Mouse (Mus musculus) C2C12 (cell line): ENCODE data around the gene Lrp6. TPM values are rescaled to one million over a fixed set of nuclear protein-coding genes. Genes with fewer than 3 reads are reported as not detected.

ENCODE experiments used
- H3K27me3 ChIP-seq: one replicate; pipeline ENCODE4 v1.6.1; 2011; ENCODE audit not compliant: control insufficient read depth, insufficient read depth, insufficient read length
- H3K36me3 ChIP-seq: one replicate; pipeline ENCODE4 v1.6.1; 2011; ENCODE audit not compliant: control insufficient read depth, insufficient read depth
- H3K4me3 ChIP-seq: one replicate; pipeline ENCODE4 v1.5.1; 2011; ENCODE audit warnings: mild to moderate bottlenecking, control low read depth; ENCODE audit not compliant: poor library complexity, insufficient read depth, severe bottlenecking
- H3K79me2 ChIP-seq: one replicate; pipeline ENCODE4 v1.6.1; 2011; ENCODE audit not compliant: control insufficient read depth, insufficient read depth
- H3K79me3 ChIP-seq: one replicate; pipeline ENCODE4 v1.6.1; 2011; ENCODE audit warnings: low read depth, control low read depth
- H3ac ChIP-seq: one replicate; pipeline ENCODE3; 2011; ENCODE audit warnings: low read depth; ENCODE audit not compliant: control insufficient read depth, insufficient read length
- CEBPB ChIP-seq: IDR thresholded peaks from one replicate; pipeline ENCODE4 v1.6.1; 2011; ENCODE audit warnings: low read depth, mild to moderate bottlenecking, control low read depth, moderate library complexity
- CTCF ChIP-seq: IDR thresholded peaks from one replicate; pipeline ENCODE4 v1.5.1; 2011; ENCODE audit not compliant: control insufficient read depth, insufficient read depth, insufficient read length
- FOSL1 ChIP-seq: IDR thresholded peaks from one replicate; pipeline ENCODE4 v1.8.0; 2011; ENCODE audit warnings: mild to moderate bottlenecking, low read length; ENCODE audit not compliant: poor library complexity, insufficient read depth, severe bottlenecking
- MAX ChIP-seq: IDR thresholded peaks from one replicate; pipeline ENCODE4 v1.6.1; 2011; ENCODE audit warnings: mild to moderate bottlenecking, control low read depth
- MYOD1 ChIP-seq: IDR thresholded peaks from one replicate; pipeline ENCODE4 v1.6.1; 2011; ENCODE audit warnings: low read depth; ENCODE audit not compliant: control insufficient read depth, insufficient read length
- MYOG ChIP-seq: IDR thresholded peaks from one replicate; pipeline ENCODE4 v1.6.1; 2011; ENCODE audit not compliant: control insufficient read depth, insufficient read length; ENCODE audit errors: extremely low read depth
- USF1 ChIP-seq: IDR thresholded peaks from one replicate; pipeline ENCODE4 v1.6.1; 2011; ENCODE audit warnings: low read depth, mild to moderate bottlenecking, control low read depth, moderate library complexity
- polyA plus RNA-seq: library from polyadenylated mRNA; unstranded; fragments of >200 nt; fragmentation: generic; extraction: Trizol; gene quantifications from one replicate; pipeline ENCODE4 v1.2.1, GENCODE M21; 2012; ENCODE audit warnings: missing spikeins

Lrp6 gene
- polyA plus RNA-seq, 1 experiment = 5.9 TPM

GRCm38 (mm10) chr6:134450661-134451119 is 116.1 kb downstream of the Lrp6 start:
- Histone ChIP-seq H3ac (no peak overlapping the region), H3K79me3 (no peaks in the 10 kb centered on the region), H3K27me3 (no peaks in the 10 kb centered on the region), H3K36me3 (peaks cover 22% of the 10 kb centered on the region), H3K4me3 (no peak overlapping the region), H3K79me2 (no peaks in the 10 kb centered on the region)
- TF ChIP-seq USF1 (no peak), CEBPB (no peak), MAX (no peak), FOSL1 (no peak), CTCF (no peak), MYOD1 (no peak), MYOG (no peak)

- TF ChIP-seq MAX = no peak
- no peak for TF ChIP-seq FOSL1
- Histone ChIP-seq H3K4me3 (no peak overlapping the region), H3K79me2 (no peaks in the 10 kb centered on the region), H3ac (no peak overlapping the region), H3K36me3 (peaks cover 22% of the 10 kb centered on the region), H3K27me3 (no peaks in the 10 kb centered on the region), H3K79me3 (no peaks in the 10 kb centered on the region)
Observed at GRCm38 (mm10) chr6:134449958-134450357, 116.8 kb downstream of the Lrp6 start.

GRCm38 (mm10) chr6:134448451-134448850 is 118.3 kb downstream of the Lrp6 start:
- no peak for TF ChIP-seq CEBPB
- TF ChIP-seq FOSL1 = no peak
- TF ChIP-seq MAX = no peak
- TF ChIP-seq CTCF = no peak
- no peak for TF ChIP-seq USF1
- TF ChIP-seq MYOG = no peak
- no peak for TF ChIP-seq MYOD1
- H3ac ChIP-seq = no peak overlapping the region
- no peak overlapping the region for H3K4me3 ChIP-seq
- H3K27me3 ChIP-seq = no peaks in the 10 kb centered on the region
- no peaks in the 10 kb centered on the region for H3K79me3 ChIP-seq
- peaks cover 22% of the 10 kb centered on the region for H3K36me3 ChIP-seq
- no peaks in the 10 kb centered on the region for H3K79me2 ChIP-seq

- H3ac ChIP-seq = no peak overlapping the region
- no peaks in the 10 kb centered on the region for H3K36me3 ChIP-seq
- TF ChIP-seq MAX = no peak
- TF ChIP-seq USF1 = no peak
- no peak for TF ChIP-seq MYOD1
- no peak for TF ChIP-seq CTCF
- TF ChIP-seq CEBPB = no peak
- TF ChIP-seq MYOG = no peak
- no peak for TF ChIP-seq FOSL1
- H3K4me3 ChIP-seq = no peak overlapping the region
- H3K79me3 ChIP-seq = no peaks in the 10 kb centered on the region
- H3K79me2 ChIP-seq = no peaks in the 10 kb centered on the region
- no peaks in the 10 kb centered on the region for H3K27me3 ChIP-seq
Observed at GRCm38 (mm10) chr6:134443925-134444324, 122.8 kb downstream of the Lrp6 start.

GRCm38 (mm10) chr6:134443198-134443904 is 123.4 kb downstream of the Lrp6 start:
- no peak overlapping the region for H3K4me3 ChIP-seq
- H3K79me2 ChIP-seq = no peaks in the 10 kb centered on the region
- H3ac ChIP-seq = no peak overlapping the region
- H3K79me3 ChIP-seq = no peaks in the 10 kb centered on the region
- no peaks in the 10 kb centered on the region for H3K27me3 ChIP-seq
- no peaks in the 10 kb centered on the region for H3K36me3 ChIP-seq
- TF ChIP-seq MAX = no peak
- TF ChIP-seq USF1 = no peak
- TF ChIP-seq MYOG = no peak
- no peak for TF ChIP-seq CEBPB
- TF ChIP-seq FOSL1 = no peak
- no peak for TF ChIP-seq MYOD1

GRCm38 (mm10) chr6:134442219-134442618 is 124.5 kb downstream of the Lrp6 start:
- Histone ChIP-seq H3ac (no peak overlapping the region), H3K36me3 (no peaks in the 10 kb centered on the region), H3K79me2 (no peaks in the 10 kb centered on the region), H3K79me3 (no peaks in the 10 kb centered on the region), H3K4me3 (no peak overlapping the region), H3K27me3 (no peaks in the 10 kb centered on the region)
- TF ChIP-seq CEBPB (no peak), USF1 (no peak), CTCF (no peak), MYOD1 (no peak), FOSL1 (no peak), MYOG (no peak), MAX (no peak)
